Mouse (Mus musculus) midbrain, embryonic 11.5 days (tissue): Measurements from ENCODE around the gene Evi2. TPM values are rescaled to one million over a fixed set of nuclear protein-coding genes. Genes with fewer than 3 reads are reported as not detected.

Experiments used
- ATAC-seq: fragments of 200-750 bp; cut with Nextera tagmentation; 2 replicates; pipeline ENCODE4 v1.8.0; 2017; ENCODE audit warnings: moderate TSS enrichment, moderate library complexity; ENCODE audit not compliant: low FRiP score
- DNase-seq: peaks from one replicate; pipeline ENCODE4 v3.0.0; 2015; ENCODE audit warnings: low spot score; ENCODE audit errors: missing footprints
- H3K27ac ChIP-seq: fragments of 300-500 bp; sonication (generic); 2 replicates; pipeline ENCODE4 v1.5.1; 2014; ENCODE audit warnings: low read depth, low read length
- H3K27me3 ChIP-seq: fragments of 300-500 bp; sonication (generic); 2 replicates; pipeline ENCODE4 v1.6.1; 2014; ENCODE audit warnings: mild to moderate bottlenecking, low read length, moderate library complexity, mixed read lengths; ENCODE audit not compliant: control insufficient read depth, insufficient read depth
- H3K36me3 ChIP-seq: fragments of 300-500 bp; sonication (generic); 2 replicates; pipeline ENCODE4 v1.6.1; 2014; ENCODE audit warnings: mild to moderate bottlenecking, low read length, moderate library complexity, mixed read lengths; ENCODE audit not compliant: control insufficient read depth, insufficient read depth
- H3K4me1 ChIP-seq: fragments of 300-500 bp; sonication (generic); 2 replicates; pipeline ENCODE4 v1.6.1; 2014; ENCODE audit warnings: low read length; ENCODE audit not compliant: control insufficient read depth, insufficient read depth
- H3K4me2 ChIP-seq: fragments of 300-500 bp; sonication (generic); 2 replicates; pipeline ENCODE4 v1.6.1; 2014; ENCODE audit warnings: mild to moderate bottlenecking, moderate library complexity
- H3K4me3 ChIP-seq: fragments of 300-500 bp; sonication (generic); 2 replicates; pipeline ENCODE4 v1.5.1; 2014; ENCODE audit warnings: low read depth, low read length
- H3K9ac ChIP-seq: fragments of 300-500 bp; sonication (generic); 2 replicates; pipeline ENCODE4 v1.6.1; 2014; ENCODE audit warnings: low read length
- H3K9me3 ChIP-seq: fragments of 300-500 bp; sonication (generic); 2 replicates; pipeline ENCODE4 v1.6.1; 2016; ENCODE audit warnings: low read length; ENCODE audit not compliant: control insufficient read depth
- WGBS: fragments of 180-500 bp; shearing (Covaris S2); extraction: QIAGEN DNeasy Blood & Tissue Kit; methylation state at CpG from one replicate; pipeline ENCODE4 v1.1.7; 2014; 5-methylcytosine and 5-hydroxymethylcytosine counted together
- polyA plus RNA-seq: library from polyadenylated mRNA; unstranded; fragments of >200 nt; fragmentation: Nextera tagmentation; extraction: Ambion mirVana; gene quantifications from 2 replicates; pipeline ENCODE4 v1.2.1, GENCODE M21; 2014

The Evi2 gene
- polyA plus RNA-seq, 1 experiment from 2014 or later = 0.83 TPM

DNA sequence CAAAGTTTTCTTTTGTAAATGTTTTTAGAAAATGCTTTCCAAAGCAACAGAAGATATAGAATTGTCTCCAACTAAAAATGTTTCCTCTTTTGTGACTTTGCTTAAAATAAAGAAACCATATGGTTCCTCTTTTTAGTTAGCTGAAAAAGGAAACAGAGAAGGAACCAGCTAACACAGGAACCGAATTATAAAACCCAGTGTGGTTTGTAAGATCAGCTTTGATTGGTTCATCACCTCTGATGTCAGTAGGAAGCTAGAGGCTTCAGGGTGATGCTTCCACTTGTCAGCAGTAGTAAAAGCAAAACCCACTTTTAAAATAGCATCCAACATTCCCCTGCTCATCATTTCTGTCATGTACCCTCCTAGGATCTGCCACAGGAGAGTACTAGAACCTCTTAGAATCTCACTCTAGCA lies 10.5 kb downstream of the Evi2 start:
- H3K4me2 ChIP-seq = no peak overlapping the region
- ATAC-seq (no peak), DNase-seq (peak; percentile 56)
- WGBS = 85% methylated on average over 1 of the region's 1 CpGs
- no peak overlapping the region for H3K27ac ChIP-seq
- H3K4me3 ChIP-seq = no peak overlapping the region
- no peaks in the 10 kb centered on the region for H3K9me3 ChIP-seq
- no peaks in the 10 kb centered on the region for H3K4me1 ChIP-seq
- H3K9ac ChIP-seq = no peak overlapping the region
- H3K36me3 ChIP-seq = no peaks in the 10 kb centered on the region
- H3K27me3 ChIP-seq = no peaks in the 10 kb centered on the region

DNA sequence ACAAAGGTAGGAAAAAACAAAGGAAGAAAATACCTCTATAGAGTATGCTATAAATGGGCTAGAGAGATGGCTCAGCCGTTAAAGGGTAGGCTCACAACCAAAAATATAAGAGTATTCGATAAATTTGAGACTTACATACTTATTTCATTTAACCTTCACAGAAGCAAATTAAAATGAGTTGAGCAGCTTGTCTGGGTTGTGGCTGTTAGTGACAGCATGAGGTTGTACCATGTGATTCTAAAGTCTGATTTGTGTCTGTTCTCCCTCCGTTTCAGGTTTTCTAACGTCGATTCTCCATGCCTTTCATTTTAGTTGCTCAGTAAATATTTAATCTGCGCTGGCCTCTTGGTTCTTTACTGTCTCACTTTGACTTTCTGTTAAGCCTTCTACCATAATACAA lies 11.1 kb downstream of the Evi2 start:
- no peak for ATAC-seq
- no peaks in the 10 kb centered on the region for H3K4me1 ChIP-seq
- no peak overlapping the region for H3K4me3 ChIP-seq
- no peaks in the 10 kb centered on the region for H3K9me3 ChIP-seq
- H3K4me2 ChIP-seq = no peak overlapping the region
- peak; percentile 59 for DNase-seq
- 90% methylated on average over 6 of the region's 6 CpGs for WGBS
- no peak overlapping the region for H3K9ac ChIP-seq
- H3K27me3 ChIP-seq = no peaks in the 10 kb centered on the region
- no peaks in the 10 kb centered on the region for H3K36me3 ChIP-seq
- H3K27ac ChIP-seq = no peak overlapping the region

DNA sequence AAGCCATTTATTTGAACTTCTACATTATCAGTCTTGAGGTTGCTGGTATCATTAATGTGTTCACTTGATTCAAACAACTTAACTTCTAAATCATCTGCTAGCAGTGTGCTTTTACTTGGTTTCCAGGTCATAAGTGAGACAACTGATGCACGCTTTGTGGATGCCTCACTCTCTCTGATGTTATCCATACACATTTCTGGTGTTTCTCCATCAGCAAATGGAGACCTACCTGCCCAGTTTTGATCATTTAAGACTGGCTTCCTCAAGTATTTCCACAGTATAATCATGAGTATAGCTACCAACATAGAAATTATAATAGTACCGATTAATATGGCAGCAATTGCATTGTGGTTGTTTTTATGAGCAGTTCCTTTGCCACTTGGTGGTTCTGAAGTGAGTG lies 14.6 kb downstream of the Evi2 start:
- Histone ChIP-seq H3K4me1 (no peaks in the 10 kb centered on the region), H3K4me3 (no peak overlapping the region), H3K9ac (no peak overlapping the region), H3K36me3 (no peaks in the 10 kb centered on the region), H3K9me3 (no peaks in the 10 kb centered on the region), H3K27ac (no peak overlapping the region), H3K4me2 (no peak overlapping the region), H3K27me3 (no peaks in the 10 kb centered on the region)
- 93% methylated on average over 2 of the region's 2 CpGs for WGBS
- DNase-seq (peak; percentile 61), ATAC-seq (no peak)

- Histone ChIP-seq H3K9ac (no peak overlapping the region), H3K4me2 (no peak overlapping the region), H3K36me3 (no peaks in the 10 kb centered on the region), H3K4me1 (no peaks in the 10 kb centered on the region), H3K27me3 (no peaks in the 10 kb centered on the region), H3K4me3 (no peak overlapping the region), H3K9me3 (no peaks in the 10 kb centered on the region), H3K27ac (no peak overlapping the region)
- ATAC-seq (no peak), DNase-seq (peak; percentile 19)
- WGBS = 80% methylated on average over 6 of the region's 6 CpGs
Measured at GRCm38 (mm10) chr11:79515331-79515730, 15.1 kb downstream of the Evi2 start.

DNA sequence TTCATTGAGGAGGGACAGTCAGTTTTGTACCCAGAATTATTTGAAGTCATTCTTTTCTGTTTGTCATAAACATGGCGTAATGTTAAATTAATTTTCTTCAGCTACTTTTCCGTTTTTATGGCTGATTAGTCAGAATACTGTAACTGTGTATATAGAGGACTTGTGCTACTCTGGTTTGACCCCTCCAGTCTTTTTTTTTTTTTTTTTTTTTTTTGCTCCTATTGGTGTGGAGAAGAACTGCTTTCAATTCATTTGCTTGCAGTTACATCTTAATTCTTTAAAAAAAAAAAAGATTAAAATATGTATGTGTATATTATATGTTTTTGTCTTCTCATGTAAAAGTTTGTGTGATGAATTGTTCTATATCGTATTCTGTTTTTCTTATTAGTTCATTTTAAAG lies 18.4 kb downstream of the Evi2 start:
- no peaks in the 10 kb centered on the region for H3K4me1 ChIP-seq
- DNase-seq (no peak), ATAC-seq (no peak)
- WGBS = 88% methylated on average over 3 of the region's 3 CpGs
- H3K27ac ChIP-seq = no peak overlapping the region
- H3K9me3 ChIP-seq = no peaks in the 10 kb centered on the region
- no peak overlapping the region for H3K4me2 ChIP-seq
- H3K27me3 ChIP-seq = no peaks in the 10 kb centered on the region
- no peak overlapping the region for H3K9ac ChIP-seq
- no peak overlapping the region for H3K4me3 ChIP-seq
- H3K36me3 ChIP-seq = no peaks in the 10 kb centered on the region

DNA sequence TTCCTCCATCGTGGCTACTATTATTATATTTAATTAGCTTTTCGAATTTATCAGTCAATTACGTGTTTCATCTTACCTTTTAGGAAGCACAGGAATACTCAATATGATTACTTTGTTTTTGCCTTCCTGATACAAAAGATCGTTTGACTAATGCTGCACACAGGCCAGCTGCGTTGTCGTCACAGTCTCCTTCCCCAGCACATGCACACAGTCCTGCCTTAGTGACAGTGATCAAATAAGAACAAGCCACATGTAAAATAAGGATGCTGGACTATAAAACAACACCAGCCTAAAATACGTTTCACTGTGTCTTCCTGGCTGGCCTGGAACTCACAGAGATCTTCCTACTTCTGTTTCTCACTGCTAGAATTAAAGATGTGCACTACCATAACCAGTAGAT lies 25.9 kb downstream of the Evi2 start:
- peaks cover 7% of the 10 kb centered on the region for H3K4me1 ChIP-seq
- DNase-seq = peak; percentile 75
- no peak overlapping the region for H3K4me3 ChIP-seq
- H3K36me3 ChIP-seq = no peaks in the 10 kb centered on the region
- no peak overlapping the region for H3K4me2 ChIP-seq
- no peak for ATAC-seq
- H3K9ac ChIP-seq = no peak overlapping the region
- no peak overlapping the region for H3K27ac ChIP-seq
- no peaks in the 10 kb centered on the region for H3K9me3 ChIP-seq
- WGBS = 86% methylated on average over 7 of the region's 7 CpGs
- H3K27me3 ChIP-seq = no peaks in the 10 kb centered on the region

GRCm38 (mm10) chr11:79503845-79504244 lies 26.5 kb downstream of the Evi2 start, which contains the start of gene Omg:
Gene Omg, minus strand, starts transcription at chr11:79504084.
- ATAC-seq (no peak), DNase-seq (peak; percentile 79)
- H3K9me3 ChIP-seq = no peaks in the 10 kb centered on the region
- no peak within 1 kb of the TSS for H3K9ac ChIP-seq
- no peak within 1 kb of the TSS for H3K4me2 ChIP-seq
- 36% methylated on average over 8 of the region's 8 CpGs for WGBS
- no peaks in the 10 kb centered on the region for H3K27me3 ChIP-seq
- H3K36me3 ChIP-seq = no peaks in the 10 kb centered on the region
- H3K4me1 ChIP-seq = peaks cover 7% of the 10 kb centered on the region
- H3K4me3 ChIP-seq = no peak within 1 kb of the TSS
- no peak within 1 kb of the TSS for H3K27ac ChIP-seq

GRCm38 (mm10) chr11:79502917-79503316 lies 27.5 kb downstream of the Evi2 start:
- no peaks in the 10 kb centered on the region for H3K9me3 ChIP-seq
- ATAC-seq (no peak), DNase-seq (no peak)
- WGBS = 22% methylated on average over 2 of the region's 2 CpGs
- 0 out of 2 replicates have a peak overlapping the region, but pooled peaks have one; percentile 26 for H3K27ac ChIP-seq
- no peak overlapping the region for H3K4me3 ChIP-seq
- H3K4me2 ChIP-seq = no peak overlapping the region
- no peak overlapping the region for H3K9ac ChIP-seq
- H3K27me3 ChIP-seq = no peaks in the 10 kb centered on the region
- peaks cover 7% of the 10 kb centered on the region for H3K4me1 ChIP-seq
- no peaks in the 10 kb centered on the region for H3K36me3 ChIP-seq

DNA sequence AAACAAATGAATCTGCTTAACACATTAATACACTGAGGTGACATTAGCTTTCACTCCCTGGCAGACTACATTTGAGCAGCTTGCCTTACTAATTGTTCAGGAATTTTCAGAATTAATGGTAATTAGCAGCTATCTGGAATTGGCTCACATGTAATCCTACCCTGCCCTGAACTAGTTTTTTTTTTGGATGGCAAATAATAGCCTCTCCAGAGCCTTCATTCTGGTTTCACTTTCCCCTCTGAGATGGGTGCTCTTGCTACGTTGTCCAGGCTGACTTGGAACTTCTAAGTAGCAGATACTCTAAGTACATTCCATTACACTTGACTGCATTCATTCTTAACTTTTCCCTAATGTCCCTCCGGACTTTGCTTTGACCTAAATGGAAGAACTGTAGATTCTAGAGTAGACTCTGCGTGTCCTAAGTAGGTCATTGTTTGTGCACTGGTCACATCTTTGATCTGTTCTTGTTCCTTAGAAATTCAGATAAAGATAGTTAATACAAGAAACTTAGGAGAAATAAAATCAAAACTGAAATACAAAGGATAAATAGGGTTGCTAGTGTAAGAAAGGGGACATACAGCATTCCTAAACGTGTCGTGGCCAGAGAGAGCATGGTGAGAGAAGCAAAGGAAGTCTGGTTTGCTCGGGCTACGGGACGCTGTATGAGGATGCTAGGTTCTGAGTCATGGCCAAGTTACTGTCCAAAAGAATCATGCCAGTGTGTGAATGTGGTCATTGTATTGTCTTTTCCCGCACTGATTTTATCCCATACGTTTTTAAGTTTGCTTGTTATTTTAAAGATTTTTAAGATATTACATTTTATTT lies 35.2 kb downstream of the Evi2 start:
- Histone ChIP-seq H3K9ac (no peak overlapping the region), H3K4me3 (no peak overlapping the region), H3K9me3 (no peaks in the 10 kb centered on the region), H3K27ac (no peak overlapping the region), H3K27me3 (no peaks in the 10 kb centered on the region), H3K4me2 (no peak overlapping the region), H3K4me1 (no peaks in the 10 kb centered on the region), H3K36me3 (no peaks in the 10 kb centered on the region)
- no peak for DNase-seq
- ATAC-seq = no peak
- 80% methylated on average over 10 of the region's 10 CpGs for WGBS
